Mouse (Mus musculus) olfactory bulb, adult 2 months (tissue): ENCODE measurements around the gene Olfr1450.

ENCODE experiments used
- CTCF ChIP-seq: fragments of 200-500 bp; IDR thresholded peaks from 2 replicates; pipeline ENCODE4 v1.5.1; 2012; ENCODE audit warnings: low read depth, mild to moderate bottlenecking, low read length, moderate library complexity; ENCODE audit not compliant: insufficient read depth
- POLR2A ChIP-seq: fragments of 200-500 bp; IDR thresholded peaks from 2 replicates; pipeline ENCODE4 v1.6.1; 2012; ENCODE audit warnings: mild to moderate bottlenecking, low read depth, low read length, moderate library complexity; ENCODE audit not compliant: insufficient read depth

GRCm38 (mm10) chr19:12949958-12950357 lies at the start of gene Olfr1450:
- TF ChIP-seq CTCF (no peak), POLR2A (no peak)
